Mouse (Mus musculus): Measurements from ENCODE around the gene Dapk1.
"Not testable (repeated sequence)": the region's sequence is repeated elsewhere in the genome, so short reads cannot be mapped to it uniquely, and the experiment has no call there.

The Dapk1 gene

GRCm38 (mm10) chr13:60601436-60602415, at the start of gene Dapk1:
Dapk1 (plus strand) TSS chr13:60601947.
- peak; percentile 89 for DNase-seq (ENCODE audit: low spot score)

GRCm38 (mm10) chr13:60553326-60553725, 48.4 kb upstream of the Dapk1 start:
- DNase-seq (ENCODE audit: low spot score): no peak

GRCm38 (mm10) chr13:60556476-60556875, 45.3 kb upstream of the Dapk1 start:
- no peak for DNase-seq (ENCODE audit: low spot score)

- no peak for DNase-seq (ENCODE audit: low spot score)
These were observed 44.8 kb upstream of the Dapk1 start for GRCm38 (mm10) chr13:60556911-60557310.

- no peak for DNase-seq (ENCODE audit: low spot score)
These were observed 37.4 kb upstream of the Dapk1 start for GRCm38 (mm10) chr13:60564303-60564702.

GRCm38 (mm10) chr13:60568934-60569548, 32.7 kb upstream of the Dapk1 start:
- no peak for DNase-seq (ENCODE audit: low spot score)

GRCm38 (mm10) chr13:60569549-60569941, 32.2 kb upstream of the Dapk1 start:
- no peak for DNase-seq (ENCODE audit: low spot score)

GRCm38 (mm10) chr13:60573541-60573940, 28.2 kb upstream of the Dapk1 start:
- DNase-seq (ENCODE audit: low spot score): no peak

GRCm38 (mm10) chr13:60573971-60574370, 27.8 kb upstream of the Dapk1 start:
- DNase-seq (ENCODE audit: low spot score): no peak

- no peak for DNase-seq (ENCODE audit: low spot score)
These were observed 23.2 kb upstream of the Dapk1 start for GRCm38 (mm10) chr13:60578541-60578940.

GRCm38 (mm10) chr13:60594866-60595265, 6.9 kb upstream of the Dapk1 start:
- peak; percentile 25 for DNase-seq (ENCODE audit: low spot score)

GRCm38 (mm10) chr13:60595519-60595918, 6.2 kb upstream of the Dapk1 start:
- DNase-seq (ENCODE audit: low spot score): no peak

GRCm38 (mm10) chr13:60602416-60603251, 887 bp downstream of the Dapk1 start:
- DNase-seq (ENCODE audit: low spot score): peak; percentile 44

GRCm38 (mm10) chr13:60603252-60603562, 1.5 kb downstream of the Dapk1 start:
- DNase-seq (ENCODE audit: low spot score): no peak

GRCm38 (mm10) chr13:60607411-60607810, 5.7 kb downstream of the Dapk1 start:
- DNase-seq (ENCODE audit: low spot score): no peak

- DNase-seq (ENCODE audit: low spot score): no peak
These were observed 6.8 kb downstream of the Dapk1 start for GRCm38 (mm10) chr13:60608411-60609046.

- DNase-seq (ENCODE audit: low spot score): no peak
These were observed 7.5 kb downstream of the Dapk1 start for GRCm38 (mm10) chr13:60609234-60609633.

- no peak for DNase-seq (ENCODE audit: low spot score)
These were observed 8.8 kb downstream of the Dapk1 start for GRCm38 (mm10) chr13:60610558-60610957.

GRCm38 (mm10) chr13:60610971-60611370, 9.2 kb downstream of the Dapk1 start:
- DNase-seq (ENCODE audit: low spot score): not testable (repeated sequence)

GRCm38 (mm10) chr13:60612160-60612559, 10.4 kb downstream of the Dapk1 start:
- DNase-seq (ENCODE audit: low spot score): no peak

- no peak for DNase-seq (ENCODE audit: low spot score)
These were observed 12.4 kb downstream of the Dapk1 start for GRCm38 (mm10) chr13:60614154-60614553.

- DNase-seq (ENCODE audit: low spot score): no peak
These were observed 13.4 kb downstream of the Dapk1 start for GRCm38 (mm10) chr13:60615057-60615650.

All from urinary bladder, postnatal 14 days (tissue).